Mouse (Mus musculus) adrenal gland, adult (tissue): ENCODE data around the gene Gm47959.
"Not testable (repeated sequence)": the region's sequence is repeated elsewhere in the genome, so short reads cannot be mapped to it uniquely, and the experiment has no call there.

Source experiments
- DNase-seq, 2 experiments: peaks; one replicate each; pipeline ENCODE4 v3.0.0; 2022 to 2023; ENCODE audit warnings: low spot score in 1 of 2; ENCODE audit not compliant: inconsistent age in 2 of 2

Gene Gm47959

DNA sequence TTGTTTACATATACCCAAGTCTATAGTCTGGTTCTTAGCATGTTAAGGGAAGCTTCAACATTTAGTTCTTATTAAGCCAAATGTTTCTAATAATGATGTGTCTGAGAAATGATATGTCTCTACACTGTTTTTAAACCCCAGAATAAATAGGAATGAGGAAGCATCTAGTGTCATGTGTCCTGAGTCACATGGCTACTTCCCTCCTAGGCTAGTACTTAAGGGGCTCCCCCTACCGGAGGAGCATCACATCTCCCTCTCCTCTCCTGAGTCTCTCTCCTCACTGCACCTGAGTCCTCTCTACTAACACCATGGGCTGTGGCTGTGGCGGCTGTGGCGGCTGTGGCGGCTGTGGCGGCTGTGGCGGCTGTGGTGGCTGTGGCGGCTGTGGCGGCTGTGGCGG lies at the start of gene Gm47959:
Gm47959 (plus strand) TSS at position 243 of the 400 bp plus-strand sequence.
- DNase-seq = not testable (repeated sequence)

DNA sequence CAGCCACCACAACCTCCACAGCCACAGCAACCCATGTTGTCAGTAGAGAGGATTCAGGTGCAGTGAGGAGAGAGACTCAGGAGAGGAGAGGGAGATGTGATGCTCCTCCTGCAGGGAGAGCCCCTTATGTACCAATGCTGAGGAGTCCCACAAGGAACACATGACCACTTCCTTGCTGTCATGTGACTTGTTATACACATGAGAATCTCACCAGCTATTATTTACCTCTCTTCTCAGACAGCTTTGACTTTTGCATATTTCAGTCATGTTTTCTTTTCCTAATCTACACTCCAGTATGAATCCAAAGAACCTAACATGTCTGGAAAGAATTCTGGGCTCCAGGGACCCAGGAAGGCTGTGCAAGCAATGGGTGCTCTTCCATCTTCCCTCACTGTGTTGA lies 44.4 kb upstream of the Gm47959 start, which contains the start of gene Gm7544:
Gm7544 (minus strand) TSS at position 101 of the 400 bp plus-strand sequence.
- DNase-seq = not testable (repeated sequence)

DNA sequence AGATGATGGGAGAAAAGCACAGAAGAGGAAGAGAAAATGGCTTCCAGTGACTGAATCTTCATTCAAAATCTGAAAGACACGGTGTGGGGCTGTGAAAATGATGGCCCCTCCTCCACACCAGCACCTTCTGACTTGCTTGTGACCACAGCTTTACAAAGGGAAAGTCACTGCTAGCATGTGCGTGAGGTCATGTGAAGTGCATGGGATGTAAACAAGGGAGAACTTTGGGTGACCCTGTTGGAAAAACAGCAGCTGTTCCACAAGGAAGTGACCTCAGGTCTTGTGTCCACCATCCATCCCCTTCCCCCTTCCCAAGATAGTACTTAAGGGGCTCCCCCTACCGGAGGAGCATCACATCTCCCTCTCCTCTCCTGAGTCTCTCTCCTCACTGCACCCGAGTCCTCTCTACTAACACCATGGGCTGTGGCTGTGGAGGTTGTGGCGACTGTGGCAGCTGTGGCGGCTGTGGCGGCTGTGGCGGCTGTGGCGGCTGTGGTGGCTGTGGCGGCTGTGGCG lies 40.4 kb upstream of the Gm47959 start, which contains the start of gene Gm47955:
Gm47955 (plus strand) TSS at position 417 of the 516 bp plus-strand sequence.
- DNase-seq = no peak

DNA sequence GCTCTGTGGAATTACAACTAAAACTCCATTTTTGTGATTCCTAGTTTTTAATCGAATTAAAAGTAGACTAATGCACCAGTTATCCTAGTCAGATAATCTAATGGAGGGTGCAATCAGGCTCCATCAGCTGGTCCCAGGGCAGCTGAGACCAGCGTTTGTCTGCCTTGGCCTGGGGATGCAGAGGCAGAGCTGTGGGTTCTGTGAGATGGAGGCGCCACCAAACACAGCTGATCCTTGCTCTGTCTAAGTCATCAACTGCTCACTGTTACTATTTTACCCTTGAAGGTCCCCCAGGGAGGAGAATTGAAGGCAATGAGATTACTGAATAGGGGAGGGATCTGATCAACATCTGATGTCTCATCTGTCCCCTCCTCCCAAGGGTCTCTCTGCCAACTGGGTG lies 33.9 kb upstream of the Gm47959 start:
- no peak for DNase-seq

DNA sequence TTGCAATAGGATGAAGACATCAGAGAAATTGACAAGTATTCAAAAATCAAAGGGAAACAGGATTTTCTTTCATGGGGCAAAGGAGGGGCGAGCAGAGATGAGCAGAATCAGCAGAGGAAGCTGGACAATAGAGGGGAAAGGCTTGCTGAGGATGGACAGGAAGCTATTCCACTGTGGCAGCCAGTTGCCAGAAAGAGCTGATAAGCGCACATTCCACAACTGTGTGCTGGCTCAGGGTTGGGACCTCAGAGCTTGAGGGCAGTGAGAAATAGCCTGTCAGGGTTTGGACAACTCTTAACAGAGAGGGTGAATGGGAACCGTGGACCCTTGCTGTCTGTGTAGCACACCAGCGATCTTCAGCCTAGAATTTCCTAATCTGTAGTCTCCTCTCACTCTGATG lies 28.3 kb upstream of the Gm47959 start:
- DNase-seq = peak; percentile 62 to 79

DNA sequence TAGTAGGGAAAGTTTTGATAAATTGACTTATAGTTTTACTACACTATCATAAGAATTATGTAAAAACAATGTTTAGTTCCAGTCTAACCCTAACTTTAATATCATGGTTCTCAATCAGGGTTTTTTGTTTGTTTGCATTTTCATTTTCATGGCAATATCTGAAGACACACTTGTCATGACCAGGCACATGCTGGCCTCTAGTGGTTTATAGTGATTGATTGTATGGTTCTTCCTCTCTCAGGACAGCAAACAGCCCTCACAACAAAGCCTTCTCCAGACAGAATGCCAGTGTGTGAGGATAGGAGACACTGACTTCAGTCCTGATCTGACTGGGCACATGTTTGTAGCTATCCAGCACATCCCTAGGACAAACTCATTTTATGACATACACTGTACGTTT lies 27.1 kb upstream of the Gm47959 start:
- DNase-seq = peak in 1 of 2 experiments; percentile 35

DNA sequence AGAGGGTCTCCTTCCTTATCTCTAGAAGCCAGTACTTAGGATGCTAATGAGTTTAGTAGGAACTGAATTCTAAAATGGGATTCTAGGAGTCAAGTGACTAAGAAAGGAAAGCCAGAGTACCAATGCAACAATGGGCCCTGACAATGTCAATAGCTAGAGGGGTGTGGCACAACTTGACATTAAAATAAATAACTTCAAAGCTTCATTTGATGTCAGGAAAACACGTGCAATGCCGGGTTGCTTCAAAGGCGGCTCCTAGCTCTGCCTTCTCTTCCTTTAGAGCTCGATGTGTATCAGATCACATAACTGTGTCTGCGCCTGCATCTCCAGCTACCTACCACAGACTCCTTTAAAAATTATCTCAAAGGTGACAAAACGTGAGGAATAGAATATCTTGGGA lies 26.4 kb upstream of the Gm47959 start:
- DNase-seq = no peak

DNA sequence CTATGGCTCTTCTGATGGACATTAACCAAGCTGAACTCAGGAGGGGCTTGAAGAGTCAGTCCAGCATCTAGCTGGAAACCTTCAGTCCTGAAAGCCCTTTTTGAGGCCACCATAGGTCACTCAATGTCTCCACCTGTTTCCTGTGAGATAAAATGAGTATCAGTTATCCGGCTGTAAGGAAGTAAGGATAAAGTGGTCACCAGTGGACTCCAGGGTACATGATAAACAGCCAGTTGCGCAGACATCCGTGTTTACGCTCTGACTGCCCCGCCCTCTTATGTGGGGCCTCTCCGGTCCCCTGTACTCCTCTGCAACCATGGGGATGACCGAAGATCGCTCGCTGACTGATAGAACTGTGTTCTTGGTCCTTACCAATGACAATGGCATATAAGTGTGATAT lies 26.0 kb upstream of the Gm47959 start:
- peak in 1 of 2 experiments; percentile 36 for DNase-seq

DNA sequence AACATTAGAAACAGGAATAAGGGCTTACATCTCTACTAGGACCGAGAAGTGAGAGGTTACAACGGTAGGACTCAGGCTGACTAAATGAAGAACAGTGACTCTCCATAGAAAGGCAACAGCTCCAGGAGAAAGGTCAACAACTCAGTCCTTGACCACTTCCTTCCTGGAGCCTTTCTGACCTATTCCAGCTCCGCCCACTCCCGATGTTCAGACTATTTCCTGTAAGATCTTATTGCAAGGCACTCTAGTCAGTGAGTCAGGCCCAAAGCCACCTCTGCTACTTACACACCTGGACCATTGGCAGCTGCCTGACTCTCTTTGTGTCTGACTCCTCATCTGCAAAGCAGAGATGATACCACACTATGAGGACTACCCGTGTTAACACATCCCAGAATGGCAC lies 24.6 kb upstream of the Gm47959 start:
- peak in 1 of 2 experiments; percentile 52 for DNase-seq

DNA sequence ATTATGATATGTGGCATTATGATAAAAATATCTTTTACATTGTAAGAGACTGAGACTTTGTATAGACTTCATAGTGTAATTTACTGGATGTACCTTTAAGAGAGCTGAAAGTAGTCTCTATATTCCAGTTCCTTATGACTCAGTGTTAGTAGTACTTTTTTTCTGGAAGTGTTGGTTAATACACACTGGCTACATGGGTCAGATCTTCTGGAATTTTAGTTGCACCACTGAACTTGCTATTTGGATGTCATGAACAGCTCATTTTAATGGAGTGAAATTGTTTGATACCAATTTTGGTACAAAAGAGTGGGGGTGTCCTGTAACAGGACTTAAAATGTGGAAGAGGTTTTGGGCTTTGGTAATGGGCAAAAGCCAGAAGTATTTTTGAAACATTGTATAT lies 22.5 kb upstream of the Gm47959 start:
- no peak for DNase-seq

DNA sequence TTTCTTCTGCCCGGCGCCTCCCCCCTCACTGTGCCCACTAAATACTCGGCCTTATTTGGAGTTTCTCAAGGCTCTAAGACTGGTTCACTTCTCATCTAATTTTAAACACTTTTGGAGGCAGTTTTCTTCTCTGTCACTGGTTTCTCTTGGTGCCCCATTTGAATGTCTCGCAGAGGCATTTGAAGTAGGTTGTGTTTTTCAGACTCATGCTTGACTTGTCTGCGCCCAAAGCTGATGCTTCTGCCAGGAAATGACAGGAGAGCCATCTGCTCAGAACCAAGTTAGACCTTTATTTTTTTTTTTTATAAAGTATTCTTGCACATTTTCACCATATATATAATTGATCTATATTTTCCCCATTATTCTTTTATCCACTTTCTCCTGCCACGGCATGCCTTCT lies 13.6 kb upstream of the Gm47959 start:
- no peak for DNase-seq

DNA sequence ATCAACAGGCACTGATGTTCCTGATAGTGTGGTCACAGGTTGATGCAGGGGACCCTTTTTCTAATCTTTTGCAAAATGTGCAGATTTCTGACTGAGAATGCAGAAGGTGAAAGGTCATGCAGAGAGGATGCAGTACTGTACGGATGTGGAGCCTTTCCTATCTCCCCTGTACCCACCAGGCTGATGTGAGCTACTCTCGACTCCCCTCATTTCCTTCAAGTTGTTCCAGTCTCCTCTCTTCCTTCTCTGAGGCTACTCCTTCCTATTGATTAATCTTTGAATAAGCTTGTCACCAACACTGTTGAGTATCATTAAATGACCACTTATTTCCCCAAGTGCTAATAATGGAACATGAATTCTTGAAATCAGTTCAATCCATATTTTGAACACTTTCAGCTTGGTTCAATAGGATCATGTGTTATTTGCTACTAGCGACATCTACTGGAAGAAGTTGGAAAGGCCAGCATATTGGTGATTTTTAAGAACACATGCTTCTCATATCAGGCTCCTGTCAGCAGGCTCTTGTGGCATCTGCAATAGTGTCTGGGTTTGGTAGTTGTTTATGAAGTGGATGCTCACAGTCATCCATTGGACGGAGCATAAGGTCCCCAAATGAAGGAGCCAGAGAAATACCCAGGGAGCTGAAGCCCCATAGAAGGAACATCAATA lies 12.7 kb upstream of the Gm47959 start:
- peak in 1 of 2 experiments; percentile 90 for DNase-seq

DNA sequence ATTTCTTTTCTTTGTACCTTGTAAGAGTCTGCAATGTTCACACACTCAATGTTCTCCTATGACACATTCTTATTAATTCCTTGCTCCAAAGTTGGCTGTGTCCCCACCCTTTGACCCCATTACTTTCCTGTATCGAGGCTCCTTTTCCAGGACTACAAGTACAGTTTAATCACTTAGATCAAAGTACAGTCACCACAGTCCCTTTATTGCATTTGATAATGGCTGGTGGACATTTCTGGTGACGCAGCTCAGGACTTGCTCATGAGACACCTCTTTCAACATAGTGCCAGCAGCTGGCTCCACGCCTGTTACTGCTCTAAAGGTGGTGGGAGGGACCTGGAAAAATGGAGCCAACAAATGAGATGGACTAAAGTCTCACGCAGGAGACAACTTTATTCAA lies 9.3 kb upstream of the Gm47959 start:
- no peak for DNase-seq

DNA sequence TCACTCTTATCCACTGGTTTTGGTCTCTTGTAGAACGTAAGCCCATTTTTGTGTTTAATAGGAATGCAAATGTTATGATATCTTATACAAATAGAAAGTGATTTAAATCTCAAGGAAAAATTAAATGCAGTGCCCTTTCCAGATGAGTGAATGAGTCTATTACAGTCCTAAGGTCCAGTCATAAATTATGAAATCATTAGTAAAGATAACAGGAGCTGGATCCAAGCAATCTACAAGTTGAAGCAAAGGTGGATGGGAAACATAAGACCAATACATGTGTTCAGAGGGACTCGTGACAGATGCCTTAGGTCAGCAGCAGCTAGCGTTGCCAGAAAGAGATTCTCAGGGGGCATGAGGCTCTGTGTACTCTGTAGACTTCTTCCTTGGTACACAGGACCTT lies 8.8 kb upstream of the Gm47959 start:
- DNase-seq = no peak

DNA sequence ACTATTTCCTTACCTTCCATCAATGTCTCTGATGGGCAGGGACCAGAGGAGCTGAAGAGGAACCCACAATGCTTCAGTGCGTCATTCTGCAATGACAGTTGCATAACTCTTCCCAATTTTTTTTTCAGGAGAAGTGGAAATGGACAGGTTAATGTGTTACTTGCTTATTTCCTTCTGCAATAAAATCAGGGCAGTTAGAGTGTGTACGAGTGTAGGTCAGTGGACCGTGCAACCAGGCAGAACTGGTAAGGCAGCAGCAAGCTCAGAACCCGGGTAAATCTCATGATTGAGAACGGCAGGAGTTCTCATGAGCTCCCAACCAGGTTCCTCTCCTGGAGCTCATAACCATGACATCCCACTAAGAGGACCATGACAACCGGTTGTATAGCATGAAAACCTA lies 8.3 kb upstream of the Gm47959 start:
- no peak for DNase-seq

DNA sequence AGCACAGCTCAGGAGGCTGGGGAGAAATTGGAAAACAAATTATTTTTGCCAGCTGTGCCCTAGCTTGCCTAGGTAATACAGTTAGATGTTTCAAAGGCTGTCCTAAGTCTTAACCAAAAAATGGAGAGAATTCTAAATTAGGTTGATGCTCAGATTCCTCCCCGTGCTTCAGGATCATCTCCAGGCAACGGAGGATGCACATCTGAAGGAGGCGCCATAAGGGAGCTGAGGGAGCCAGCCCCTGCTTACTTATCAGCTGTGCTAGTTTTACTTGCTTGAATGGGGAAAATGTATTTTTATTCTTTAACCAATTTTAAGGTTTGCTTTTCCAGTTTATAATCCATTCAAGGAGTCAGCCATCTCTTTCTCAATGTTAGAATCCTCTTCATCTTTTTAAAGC lies 6.4 kb upstream of the Gm47959 start:
- no peak for DNase-seq

DNA sequence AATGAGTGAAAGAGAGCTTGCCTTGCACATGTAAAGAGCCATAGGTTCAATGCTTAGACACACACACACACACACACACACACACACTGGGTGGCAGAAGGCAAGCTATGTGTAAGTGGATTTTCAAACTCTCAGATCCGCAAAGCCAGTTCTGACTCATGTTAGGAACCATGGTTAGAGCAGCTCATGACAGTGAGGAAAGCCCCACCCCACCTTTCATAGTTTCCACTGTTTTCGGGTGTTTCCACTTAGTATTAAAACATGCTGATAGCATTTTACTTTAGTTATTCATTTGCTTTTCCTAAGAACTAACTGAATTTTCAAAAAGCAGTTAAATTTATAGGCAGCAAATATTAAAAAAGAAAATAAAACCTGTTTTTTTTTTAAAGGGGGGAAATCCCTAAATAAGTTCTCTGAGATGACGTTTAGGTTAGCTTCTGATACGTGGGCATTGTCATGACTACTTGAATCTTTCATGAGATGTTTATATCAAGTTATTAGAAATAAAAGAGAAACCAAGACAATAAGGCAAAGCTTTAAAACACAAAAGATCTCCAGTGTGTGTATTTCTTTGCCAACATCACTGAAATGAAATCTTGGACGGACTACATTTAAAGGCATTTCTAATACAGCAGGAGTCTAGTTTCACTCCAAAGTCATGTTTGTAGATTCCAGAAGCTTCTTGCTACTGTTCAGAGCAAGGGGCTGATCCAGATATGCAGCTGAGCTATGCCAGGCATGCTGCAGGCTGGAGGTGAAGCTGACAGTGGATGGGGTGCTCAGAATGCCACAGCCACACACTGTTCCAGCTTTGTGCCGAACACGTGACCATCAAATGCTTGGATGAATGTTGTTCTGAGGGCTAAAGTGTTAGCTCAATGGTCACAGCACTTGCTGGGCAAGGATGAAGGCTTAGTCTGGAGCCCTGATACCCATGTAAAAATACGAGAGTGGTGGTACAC lies 6.2 kb downstream of the Gm47959 start:
- no peak for DNase-seq

DNA sequence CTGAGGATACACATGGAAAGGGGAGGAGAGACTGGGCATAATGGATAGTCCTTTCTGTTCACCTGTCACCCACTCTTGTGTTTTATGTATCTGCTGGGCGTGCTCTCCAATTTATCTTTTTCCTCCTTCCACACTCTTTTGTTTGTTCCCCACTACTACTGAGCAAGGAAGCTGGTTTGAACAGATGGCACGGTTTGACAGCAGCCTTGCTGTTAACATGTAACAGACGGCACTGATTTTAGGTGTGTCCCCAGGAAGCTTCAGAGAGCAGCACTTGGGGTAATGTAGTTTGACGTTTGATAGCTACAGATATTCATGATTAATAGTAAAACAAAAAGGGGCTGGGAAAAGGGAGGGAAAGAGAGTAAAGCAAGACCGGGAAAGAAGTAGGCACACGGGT lies 7.1 kb downstream of the Gm47959 start:
- no peak for DNase-seq

DNA sequence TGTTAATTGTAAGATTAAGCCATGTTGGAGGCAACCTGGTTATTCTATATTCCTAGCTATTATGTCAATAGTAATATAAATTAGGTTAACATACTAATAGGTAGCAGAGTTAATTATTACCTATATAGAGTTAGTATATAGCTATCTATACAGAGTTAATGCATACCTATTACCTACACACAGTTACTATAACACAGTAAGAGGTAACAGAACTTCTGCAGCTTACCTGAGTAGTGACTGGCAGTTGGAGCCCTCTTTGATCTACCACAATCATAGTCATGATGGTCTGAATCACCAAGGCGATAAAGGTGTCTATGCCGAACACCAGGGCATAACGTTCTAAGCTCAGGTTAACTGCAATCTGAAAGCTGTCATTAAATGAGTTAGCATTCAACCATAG lies 14.1 kb downstream of the Gm47959 start:
- no peak for DNase-seq

DNA sequence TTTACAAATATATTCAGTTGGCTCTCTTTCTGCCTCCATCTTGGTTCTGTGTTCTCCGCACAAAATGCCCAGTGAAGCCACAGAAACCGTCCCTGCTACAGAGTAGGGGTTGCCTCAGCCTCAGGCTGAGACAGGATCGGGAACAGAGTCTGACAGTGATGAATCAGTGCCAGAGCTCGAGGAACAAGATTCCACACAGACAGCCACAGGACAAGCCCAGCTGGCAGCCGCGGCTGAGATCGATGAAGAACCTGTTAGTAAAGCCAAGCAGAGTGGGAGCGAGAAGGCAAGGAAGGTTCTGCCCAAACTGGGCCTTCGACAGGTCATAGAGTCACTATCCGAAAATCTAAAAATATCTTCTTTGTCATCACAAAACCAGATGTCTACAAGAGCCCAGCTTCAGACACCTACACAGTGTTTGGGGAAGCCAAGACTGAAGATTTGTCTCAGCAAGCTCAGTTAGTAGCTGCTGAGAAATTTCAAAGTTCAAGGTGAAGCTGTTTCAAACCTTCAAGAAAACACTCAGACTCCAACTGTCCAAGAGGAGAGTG lies 15.1 kb downstream of the Gm47959 start:
- DNase-seq = no peak

DNA sequence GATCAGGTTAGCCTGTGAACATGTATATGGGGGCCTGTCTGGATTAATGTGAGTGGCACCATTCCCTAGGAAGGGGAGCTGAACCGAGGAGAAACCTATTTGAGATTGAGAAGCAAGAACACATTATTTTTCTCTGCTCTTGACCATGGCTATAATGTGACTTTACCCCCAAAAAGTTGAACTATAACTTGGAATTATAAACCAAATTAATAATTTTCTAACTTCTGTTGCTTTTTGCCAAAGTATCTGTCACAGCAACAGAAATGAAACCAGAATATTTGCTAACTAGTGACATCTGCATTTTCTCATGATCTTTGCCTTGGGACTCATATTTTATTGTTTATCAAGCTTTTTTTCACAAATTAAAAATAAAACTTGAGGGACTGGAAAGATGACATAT lies 16.2 kb downstream of the Gm47959 start:
- DNase-seq = no peak

DNA sequence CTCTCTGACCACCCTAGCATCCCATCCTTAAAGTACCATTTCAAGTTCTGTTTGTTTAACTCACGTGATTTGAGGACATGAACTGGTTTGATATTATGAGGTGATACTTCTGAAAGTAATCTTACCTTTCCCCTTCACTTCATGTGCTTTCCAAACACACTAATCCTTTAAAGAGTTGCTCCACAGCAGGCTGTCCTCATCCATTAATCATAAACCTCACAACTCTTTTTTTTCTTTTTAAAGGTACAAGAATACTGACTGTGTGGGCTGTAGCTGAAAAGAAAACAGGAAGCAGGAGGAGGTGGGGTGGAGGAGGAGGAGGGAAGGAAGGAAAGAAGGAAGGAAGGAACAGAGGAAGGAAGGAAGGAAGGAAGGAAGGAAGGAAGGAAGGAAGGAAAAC lies 31.6 kb downstream of the Gm47959 start:
- DNase-seq = no peak
